Mouse (Mus musculus): Measurements from ENCODE around the gene Gm21985. TPM values are rescaled to one million over a fixed set of nuclear protein-coding genes. Genes with fewer than 3 reads are reported as not detected.

The Gm21985 gene
- polyA plus RNA-seq, 1 experiment from 2014 or later, result not detected

- WGBS, result under 1% methylated on average over 49 of the region's 49 CpGs
- no peaks in the 10 kb centered on the region for H3K27me3 ChIP-seq
- peak; percentile 99 for ATAC-seq
These were observed 188.9 kb downstream of the Gm21985 start, which contains the start of gene Emc7 for GRCm38 (mm10) chr2:112454862-112455564. Gene Emc7 (plus strand): TSS chr2:112454997.

More at GRCm38 (mm10) chr2:112454862-112455564, 188.9 kb downstream of the Gm21985 start, which contains the start of gene Emc7:
- H3K4me3 ChIP-seq (replicated peaks), result peak within 1 kb of the TSS; percentile 92
- peaks cover 2% of the 10 kb centered on the region for H3K36me3 ChIP-seq
- H3K27ac ChIP-seq, result peak within 1 kb of the TSS; percentile 84
- H3K4me1 ChIP-seq (replicated peaks), result peaks cover 20% of the 10 kb centered on the region
- H3K4me2 ChIP-seq (replicated peaks), result peak within 1 kb of the TSS; percentile 91
- H3K9ac ChIP-seq (replicated peaks), result peak within 1 kb of the TSS; percentile 95
- H3K9me3 ChIP-seq, result no peaks in the 10 kb centered on the region

Other genes starting within 250 kb of the Gm21985 start
- not detected in 2 replicates for gene Olfr1311, start 241.9 kb upstream of the Gm21985 start, polyA plus RNA-seq (2015; fragmentation: Nextera tagmentation; extraction: Ambion mirVana)
- not detected in 2 replicates for gene Olfr1312, start 216.1 kb upstream of the Gm21985 start, polyA plus RNA-seq (2015; fragmentation: Nextera tagmentation; extraction: Ambion mirVana)
- not detected in 2 replicates for gene Olfr1313, start 188.5 kb upstream of the Gm21985 start, polyA plus RNA-seq (2015; fragmentation: Nextera tagmentation; extraction: Ambion mirVana)
- gene Olfr1314, start 169.5 kb upstream of the Gm21985 start, polyA plus RNA-seq (2015; fragmentation: Nextera tagmentation; extraction: Ambion mirVana), result not detected in 2 replicates
- gene Olfr1315-ps1, start 150.9 kb upstream of the Gm21985 start, polyA plus RNA-seq (2015; fragmentation: Nextera tagmentation; extraction: Ambion mirVana), result not detected in 2 replicates
- gene Olfr1316, start 131.3 kb upstream of the Gm21985 start, polyA plus RNA-seq (2015; fragmentation: Nextera tagmentation; extraction: Ambion mirVana), result not detected in 2 replicates
- not detected in 2 replicates for gene Olfr1317, start 126.0 kb upstream of the Gm21985 start, polyA plus RNA-seq (2015; fragmentation: Nextera tagmentation; extraction: Ambion mirVana)
- gene Olfr1318, start 112.1 kb upstream of the Gm21985 start, polyA plus RNA-seq (2015; fragmentation: Nextera tagmentation; extraction: Ambion mirVana), result not detected in 2 replicates
- 13.7 and 13.9 TPM in 2 replicates for gene Lpcat4, start 26.8 kb upstream of the Gm21985 start, polyA plus RNA-seq (2015; fragmentation: Nextera tagmentation; extraction: Ambion mirVana)
- 0.05 TPM in 1 of 2 replicates, not detected in the other for gene Nutm1, start 7.0 kb upstream of the Gm21985 start, polyA plus RNA-seq (2015; fragmentation: Nextera tagmentation; extraction: Ambion mirVana)
- gene Nop10, start 4.4 kb upstream of the Gm21985 start, polyA plus RNA-seq (2015; fragmentation: Nextera tagmentation; extraction: Ambion mirVana), result 152 and 160 TPM in 2 replicates
- 16.4 TPM in 2 replicates for gene Slc12a6, start 489 bp upstream of the Gm21985 start, polyA plus RNA-seq (2015; fragmentation: Nextera tagmentation; extraction: Ambion mirVana)
- gene Emc4, start 101.7 kb downstream of the Gm21985 start, polyA plus RNA-seq (2015; fragmentation: Nextera tagmentation; extraction: Ambion mirVana), result 149 and 152 TPM in 2 replicates
- 32.4 and 39.1 TPM in 2 replicates for gene Katnbl1, start 112.9 kb downstream of the Gm21985 start, polyA plus RNA-seq (2015; fragmentation: Nextera tagmentation; extraction: Ambion mirVana)
- 15.7 and 16.3 TPM in 2 replicates for gene Emc7, start 188.7 kb downstream of the Gm21985 start, polyA plus RNA-seq (2015; fragmentation: Nextera tagmentation; extraction: Ambion mirVana)
- gene Chrm5, start 214.5 kb downstream of the Gm21985 start, polyA plus RNA-seq (2015; fragmentation: Nextera tagmentation; extraction: Ambion mirVana), result 0.21 and 0.26 TPM in 2 replicates
- gene Aven, start 226.7 kb downstream of the Gm21985 start, polyA plus RNA-seq (2015; fragmentation: Nextera tagmentation; extraction: Ambion mirVana), result 2.3 and 3.1 TPM in 2 replicates